Comparison of ENCODE assay signal across 29 mouse cellular contexts in the genomic region with DNA sequence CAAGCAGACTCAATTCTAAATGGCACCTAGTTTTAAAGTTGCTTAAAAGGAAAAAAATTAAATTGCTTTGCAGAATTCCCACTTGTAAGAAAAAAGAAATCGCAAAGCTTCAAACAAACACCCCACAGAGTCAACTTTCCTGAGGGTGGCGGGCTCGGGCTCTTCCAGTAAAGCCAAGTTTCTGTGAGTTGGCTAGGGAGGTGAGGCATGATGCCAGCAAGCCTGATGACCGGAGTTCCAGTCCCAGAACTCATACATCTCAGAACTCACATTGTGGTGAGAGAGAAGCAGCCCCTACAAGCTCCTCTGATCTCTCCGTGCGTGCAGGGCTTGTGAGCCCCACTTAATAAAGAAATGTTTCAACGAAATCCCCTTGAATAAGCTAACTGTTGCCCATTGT.
DNase-seq lines count a peak whose midpoint lies in the region; ATAC-seq and TF ChIP-seq lines count a peak whose summit lies in the region.
"Had no signal": no experiment of that assay in that cellular context is flagged by ENCODE, and none has a peak within 500 bp of the region (broad histone marks: within the 10 kb centered on the region; RNA-seq: fewer than 3 reads in every experiment).

No protein-coding gene starts in this region.

- no peak overlapping the region for H3K27ac ChIP-seq in lung, embryonic 14.5 days (ENCODE audit: low read depth)
- no peak overlapping the region for H3K27ac ChIP-seq in neural tube, embryonic 15.5 days (replicated peaks)
- H3K27ac ChIP-seq: embryonic facial prominence, embryonic 13.5 days; heart, adult 2 months; hindbrain, embryonic 15.5 days; kidney, embryonic 15.5 days; limb, embryonic 12.5 days; liver, embryonic 15.5 days; midbrain, embryonic 10.5 days; midbrain, embryonic 15.5 days; stomach, postnatal 0 days had no signal

- peak; percentile 13 for DNase-seq in adrenal gland, postnatal 14 days
- DNase-seq in adrenal gland, adult 2 months, result no peak
- peak; percentile 78 for DNase-seq in lung, embryonic 14.5 days
- DNase-seq in lung, postnatal 25 days (ENCODE audit: low spot score), result no peak
- DNase-seq in gastrocnemius, postnatal 14 days, result peak; percentile 34
- DNase-seq in lung, postnatal 4 days, result peak; percentile 47 to 74
- DNase-seq: cerebellum, adult 9-10 months; embryo, embryonic 11 days; heart, adult 2 months; kidney, adult 18-20 months; kidney, postnatal 25 days; right cerebral cortex, postnatal 25 days; spleen, adult 18-20 months; thymus, adult 18-20 months; thymus, postnatal 4 days had no signal

- TF ChIP-seq CTCF in lung, embryonic 14.5 days (IDR thresholded peaks at IDR 0.05; ENCODE audit: low read depth), result 0 out of 2 replicates have a peak, but pooled peaks have one; percentile 15

- H3K27me3 ChIP-seq in lung, embryonic 14.5 days (ENCODE audit: insufficient read depth, low read length), result no peaks in the 10 kb centered on the region
- no peaks in the 10 kb centered on the region for H3K27me3 ChIP-seq in neural tube, embryonic 15.5 days (replicated peaks)
- H3K27me3 ChIP-seq: embryonic facial prominence, embryonic 13.5 days; hindbrain, embryonic 15.5 days; kidney, embryonic 15.5 days; limb, embryonic 12.5 days; liver, embryonic 15.5 days; midbrain, embryonic 15.5 days had no signal

- no peaks in the 10 kb centered on the region for H3K36me3 ChIP-seq in lung, embryonic 14.5 days (ENCODE audit: insufficient read depth)
- no peaks in the 10 kb centered on the region for H3K36me3 ChIP-seq in neural tube, embryonic 15.5 days
- H3K36me3 ChIP-seq: embryonic facial prominence, embryonic 13.5 days; G1E; heart, embryonic 12.5 days; hindbrain, embryonic 15.5 days; kidney, embryonic 15.5 days; limb, embryonic 12.5 days; liver, embryonic 15.5 days; midbrain, embryonic 10.5 days; midbrain, embryonic 15.5 days had no signal

- 54% methylated on average over 7 of the region's 7 CpGs for WGBS in lung, embryonic 14.5 days
- 87% methylated on average over 7 of the region's 7 CpGs for WGBS in neural tube, embryonic 15.5 days

- no peak for ATAC-seq in lung, embryonic 14.5 days (ENCODE audit: insufficient read depth)
- ATAC-seq in neural tube, embryonic 15.5 days (ENCODE audit: low FRiP score), result no peak
- ATAC-seq: forebrain, embryonic 16.5 days; inflammation-experienced regulatory T-cells, adult 6 months; midbrain, embryonic 15.5 days had no signal

- no peak overlapping the region for H3K4me2 ChIP-seq in lung, embryonic 14.5 days
- H3K4me2 ChIP-seq in neural tube, embryonic 15.5 days, result no peak overlapping the region
- H3K4me2 ChIP-seq: embryonic facial prominence, embryonic 13.5 days; heart, embryonic 12.5 days; hindbrain, embryonic 15.5 days; kidney, embryonic 15.5 days; limb, embryonic 12.5 days; liver, embryonic 15.5 days; midbrain, embryonic 15.5 days had no signal

- H3K9me3 ChIP-seq in lung, embryonic 14.5 days (ENCODE audit: low read depth, low read length), result no peaks in the 10 kb centered on the region
- H3K9me3 ChIP-seq in neural tube, embryonic 15.5 days (replicated peaks), result no peaks in the 10 kb centered on the region
- H3K9me3 ChIP-seq: embryonic facial prominence, embryonic 13.5 days; G1E; hindbrain, embryonic 15.5 days; kidney, embryonic 15.5 days; limb, embryonic 12.5 days; liver, embryonic 15.5 days; midbrain, embryonic 10.5 days; midbrain, embryonic 15.5 days had no signal

- peaks cover 14% of the 10 kb centered on the region for H3K4me1 ChIP-seq in lung, embryonic 14.5 days (ENCODE audit: insufficient read depth)
- no peaks in the 10 kb centered on the region for H3K4me1 ChIP-seq in neural tube, embryonic 15.5 days
- H3K4me1 ChIP-seq: heart, embryonic 12.5 days; hindbrain, embryonic 15.5 days; limb, embryonic 12.5 days; liver, embryonic 15.5 days; midbrain, embryonic 15.5 days had no signal

- H3K9ac ChIP-seq in lung, embryonic 14.5 days, result no peak overlapping the region
- H3K9ac ChIP-seq in neural tube, embryonic 15.5 days (replicated peaks), result no peak overlapping the region
- H3K9ac ChIP-seq: embryonic facial prominence, embryonic 13.5 days; heart, embryonic 12.5 days; hindbrain, embryonic 15.5 days; kidney, embryonic 15.5 days; limb, embryonic 12.5 days; liver, embryonic 15.5 days; midbrain, embryonic 15.5 days had no signal

- intact Hi-C loops in gastrocnemius, postnatal 14 days (cut with DNase I; ENCODE audit: low total_unique reads), result no loop called here

- no peak overlapping the region for H3K4me3 ChIP-seq in lung, embryonic 14.5 days (ENCODE audit: low read depth, low read length)
- H3K4me3 ChIP-seq in neural tube, embryonic 15.5 days (replicated peaks), result no peak overlapping the region
- H3K4me3 ChIP-seq: embryonic facial prominence, embryonic 13.5 days; erythroblast, embryonic 14.5 days; heart, adult 2 months; heart, embryonic 12.5 days; hindbrain, embryonic 15.5 days; kidney, embryonic 15.5 days; limb, embryonic 12.5 days; liver, embryonic 15.5 days; midbrain, embryonic 10.5 days; midbrain, embryonic 15.5 days had no signal

Comparison
In these comparisons a context has a peak if more than half of its experiments do, and no peak if none do; other contexts are left out.
1. DNase-seq: peak in adrenal gland, postnatal 14 days (single experiment), lung, embryonic 14.5 days (single experiment), gastrocnemius, postnatal 14 days (single experiment) and lung, postnatal 4 days (2 of 2); none in adrenal gland, adult 2 months (single experiment) and lung, postnatal 25 days (single experiment).